Mouse (Mus musculus) G1E (cell line): Measurements from ENCODE around the gene Rassf1. TPM values are rescaled to one million over a fixed set of nuclear protein-coding genes. Genes with fewer than 3 reads are reported as not detected.

Experiments
- ATAC-seq: 2 replicates; pipeline ENCODE4 v1.8.0; 2016; ENCODE audit warnings: mild to moderate bottlenecking; ENCODE audit not compliant: insufficient number of reproducible peaks, poor library complexity, low FRiP score, severe bottlenecking; ENCODE audit errors: extremely low read depth
- DNase-seq: peaks from one replicate; pipeline ENCODE4 v3.0.0; 2012; ENCODE audit warnings: low spot score
- H3K27me3 ChIP-seq: 2 replicates; pipeline ENCODE4 v1.6.1; 2012; ENCODE audit warnings: mild to moderate bottlenecking, low read length, inconsistent platforms; ENCODE audit not compliant: insufficient read depth
- H3K36me3 ChIP-seq: replicated peaks from 2 replicates; pipeline ENCODE3; 2012; ENCODE audit warnings: mild to moderate bottlenecking, inconsistent platforms
- H3K4me1 ChIP-seq: 2 replicates; pipeline ENCODE4 v1.6.1; 2012; ENCODE audit warnings: low read depth, low read length, inconsistent platforms, mixed read lengths; ENCODE audit not compliant: insufficient read depth
- H3K4me3 ChIP-seq: 2 replicates; pipeline ENCODE4 v1.5.1; 2012; ENCODE audit warnings: low read depth, mild to moderate bottlenecking, inconsistent platforms, low read length, moderate library complexity, mixed read lengths
- H3K9me3 ChIP-seq: replicated peaks from 2 replicates; pipeline ENCODE4 v1.6.1; 2012; ENCODE audit warnings: inconsistent platforms
- CTCF ChIP-seq: IDR thresholded peaks from 2 replicates; pipeline ENCODE4 v1.5.1; 2012; ENCODE audit warnings: low read depth, low read length, inconsistent platforms, mixed read lengths
- GATA1 ChIP-seq: IDR thresholded peaks from 2 replicates; pipeline ENCODE4 v1.6.1; 2012; ENCODE audit warnings: borderline replicate concordance, low read length, inconsistent platforms, mixed read lengths
- GATA2 ChIP-seq: IDR thresholded peaks from 2 replicates; pipeline ENCODE4 v1.6.1; 2012; ENCODE audit warnings: low read depth, low read length, inconsistent platforms, borderline replicate concordance
- POLR2AphosphoS5 ChIP-seq: IDR thresholded peaks from 2 replicates; pipeline ENCODE4 v1.6.1; 2012; ENCODE audit warnings: low read depth, low read length, inconsistent platforms; ENCODE audit not compliant: insufficient replicate concordance
- TAL1 ChIP-seq: conservative IDR thresholded peaks from 2 replicates; pipeline ENCODE4 v1.6.1; 2012; ENCODE audit warnings: low read depth, low read length, inconsistent platforms, mixed read lengths
- polyA plus RNA-seq: library from polyadenylated mRNA; stranded (reverse); fragments of >175 nt; gene quantifications from 2 replicates; pipeline ENCODE4 v1.2.3, GENCODE M21; 2012
- total RNA-seq, 2 experiments: library from RNA; stranded (forward) in 1 of 2; stranded (reverse) in 1 of 2; fragments of 200-1000 nt in 1 of 2; fragments of >200 nt in 1 of 2; fragmentation: Nextera tagmentation in 1 of 2; gene quantifications; 2 replicates each; pipeline ENCODE4 v1.2.3; 2014 to 2017

Gene Rassf1
- total and polyA plus RNA-seq, 3 experiments = 12.1 to 29.5 (median 15.4) TPM

GRCm38 (mm10) chr9:107544729-107545128 lies 6.6 kb upstream of the Rassf1 start:
- DNase-seq (no peak), ATAC-seq (no peak)
- H3K36me3 ChIP-seq = peaks cover 50% of the 10 kb centered on the region
- H3K4me3 ChIP-seq = no peak overlapping the region
- no peak for TF ChIP-seq GATA2
- TF ChIP-seq POLR2AphosphoS5 = no peak
- TF ChIP-seq TAL1 = no peak
- TF ChIP-seq GATA1 = no peak
- no peak for TF ChIP-seq CTCF
- H3K27me3 ChIP-seq = no peaks in the 10 kb centered on the region
- no peaks in the 10 kb centered on the region for H3K9me3 ChIP-seq
- peaks cover 77% of the 10 kb centered on the region for H3K4me1 ChIP-seq

DNA sequence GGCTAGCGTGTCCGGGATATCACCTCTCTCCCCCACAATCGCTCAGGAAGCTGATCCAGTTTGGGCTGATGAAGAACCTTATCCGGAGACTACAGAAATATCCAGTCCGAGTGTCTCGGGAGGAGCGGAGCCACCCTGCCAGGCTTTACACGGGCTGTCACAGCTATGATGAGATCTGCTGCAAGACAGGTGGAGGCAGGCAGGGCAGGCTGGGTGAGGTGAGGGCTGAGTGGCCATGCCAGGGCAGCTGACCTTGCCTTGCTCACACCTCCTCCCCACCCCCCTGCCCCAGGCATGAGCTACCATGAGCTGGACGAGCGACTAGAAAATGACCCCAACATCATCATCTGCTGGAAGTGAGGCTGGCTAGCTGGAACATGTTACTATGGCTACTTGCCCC lies 6.2 kb upstream of the Rassf1 start:
- DNase-seq (no peak), ATAC-seq (no peak)
- Histone ChIP-seq H3K27me3 (no peaks in the 10 kb centered on the region), H3K4me3 (no peak overlapping the region), H3K4me1 (peaks cover 74% of the 10 kb centered on the region), H3K9me3 (no peaks in the 10 kb centered on the region), H3K36me3 (peaks cover 45% of the 10 kb centered on the region)
- TF ChIP-seq GATA2 = no peak
- no peak for TF ChIP-seq GATA1
- no peak for TF ChIP-seq CTCF
- no peak for TF ChIP-seq TAL1
- no peak for TF ChIP-seq POLR2AphosphoS5

DNA sequence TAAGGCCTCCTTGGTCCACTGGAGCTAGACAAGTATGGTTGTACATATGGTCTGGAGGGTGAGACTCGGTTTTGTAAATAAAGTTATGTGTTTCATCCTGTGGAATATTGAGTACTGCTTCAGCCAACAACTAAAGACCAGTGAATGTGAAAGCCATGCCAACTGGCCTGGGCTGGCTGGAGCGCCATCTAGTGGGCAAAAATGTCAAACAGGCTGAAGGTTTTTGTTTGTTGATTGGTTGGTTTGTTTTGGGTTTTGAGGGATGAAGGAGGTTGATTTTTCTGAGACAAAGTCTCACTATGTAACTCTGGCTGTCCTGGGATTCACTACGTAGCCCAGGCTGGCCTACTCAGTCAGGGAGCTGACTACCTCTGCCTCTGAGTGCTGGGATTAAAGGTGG lies 5.8 kb upstream of the Rassf1 start:
- ATAC-seq (no peak), DNase-seq (peak; percentile 68)
- peaks cover 43% of the 10 kb centered on the region for H3K36me3 ChIP-seq
- no peaks in the 10 kb centered on the region for H3K9me3 ChIP-seq
- peak; percentile 79 for TF ChIP-seq CTCF
- TF ChIP-seq GATA2 = no peak
- H3K4me3 ChIP-seq = no peak overlapping the region
- no peaks in the 10 kb centered on the region; the same call in 1 of the 2 replicates for H3K27me3 ChIP-seq
- H3K4me1 ChIP-seq = peaks cover 74% of the 10 kb centered on the region

DNA sequence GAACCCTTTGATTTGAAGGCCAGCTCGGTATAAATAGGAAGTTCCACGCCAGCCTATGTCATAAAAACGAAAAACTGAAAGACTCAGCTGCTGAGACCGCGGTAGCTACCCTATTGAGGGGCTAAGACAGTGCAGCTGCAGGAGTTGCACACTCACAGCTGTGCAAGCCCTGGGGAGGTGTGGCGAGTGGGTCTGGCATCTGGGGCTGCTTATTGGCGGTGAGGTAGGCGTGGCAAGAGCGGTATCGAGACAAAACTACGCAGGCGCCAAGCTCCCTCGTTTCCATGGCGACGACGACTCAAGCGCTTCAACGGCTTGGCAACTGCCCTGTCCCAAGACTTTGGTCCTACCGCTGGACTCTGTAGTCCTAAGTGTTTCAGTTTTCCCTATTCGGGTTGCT lies 4.3 kb upstream of the Rassf1 start, which contains the start of gene Zmynd10:
Zmynd10 (plus strand) TSS at position 273 of the 400 bp plus-strand sequence.
- Histone ChIP-seq H3K4me3 (peak within 1 kb of the TSS; percentile 65; the same call in 1 of the 2 replicates), H3K36me3 (peaks cover 42% of the 10 kb centered on the region), H3K4me1 (peaks cover 76% of the 10 kb centered on the region), H3K27me3 (peaks cover 5% of the 10 kb centered on the region; the same call in 1 of the 2 replicates), H3K9me3 (no peaks in the 10 kb centered on the region)
- TF ChIP-seq CTCF = no peak
- DNase-seq (peak; percentile 81), ATAC-seq (peak; percentile 81)

- peaks cover 77% of the 10 kb centered on the region for H3K4me1 ChIP-seq
- ATAC-seq = no peak
Measured at GRCm38 (mm10) chr9:107547957-107548356, 3.4 kb upstream of the Rassf1 start.

DNA sequence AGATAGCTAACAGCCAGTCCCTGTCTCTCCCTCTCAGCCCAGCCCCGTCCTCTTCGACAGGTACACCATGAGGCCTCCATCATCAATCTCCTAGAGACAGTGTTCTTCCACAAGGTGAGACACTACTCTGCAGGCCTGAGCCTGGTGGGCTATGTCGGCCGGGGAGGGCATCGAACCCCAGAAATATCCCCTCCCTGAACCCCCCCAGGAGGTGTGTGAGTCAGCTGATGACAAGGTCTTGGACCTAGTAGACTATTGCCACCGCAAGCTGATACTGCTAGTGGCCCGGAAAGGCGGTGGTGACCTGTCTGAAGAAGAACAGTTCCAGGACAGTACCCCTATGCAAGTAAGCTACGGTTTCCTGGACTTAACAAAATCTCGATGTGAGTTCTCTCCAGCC lies 2.5 kb upstream of the Rassf1 start:
- no peaks in the 10 kb centered on the region for H3K9me3 ChIP-seq
- H3K4me3 ChIP-seq = no peak overlapping the region
- H3K27me3 ChIP-seq = peaks cover 5% of the 10 kb centered on the region; the same call in 1 of the 2 replicates
- DNase-seq (no peak), ATAC-seq (no peak)
- no peak for TF ChIP-seq GATA1
- H3K4me1 ChIP-seq = peaks cover 79% of the 10 kb centered on the region
- H3K36me3 ChIP-seq = peaks cover 40% of the 10 kb centered on the region

More at GRCm38 (mm10) chr9:107547957-107548356, 3.4 kb upstream of the Rassf1 start:
- Histone ChIP-seq H3K4me3 (no peak overlapping the region; the same call in 1 of the 2 replicates), H3K9me3 (no peaks in the 10 kb centered on the region), H3K27me3 (peaks cover 5% of the 10 kb centered on the region; the same call in 1 of the 2 replicates), H3K36me3 (peaks cover 46% of the 10 kb centered on the region)
- DNase-seq = no peak
- TF ChIP-seq GATA2 (no peak), POLR2AphosphoS5 (no peak), GATA1 (no peak), CTCF (no peak), TAL1 (no peak)

DNA sequence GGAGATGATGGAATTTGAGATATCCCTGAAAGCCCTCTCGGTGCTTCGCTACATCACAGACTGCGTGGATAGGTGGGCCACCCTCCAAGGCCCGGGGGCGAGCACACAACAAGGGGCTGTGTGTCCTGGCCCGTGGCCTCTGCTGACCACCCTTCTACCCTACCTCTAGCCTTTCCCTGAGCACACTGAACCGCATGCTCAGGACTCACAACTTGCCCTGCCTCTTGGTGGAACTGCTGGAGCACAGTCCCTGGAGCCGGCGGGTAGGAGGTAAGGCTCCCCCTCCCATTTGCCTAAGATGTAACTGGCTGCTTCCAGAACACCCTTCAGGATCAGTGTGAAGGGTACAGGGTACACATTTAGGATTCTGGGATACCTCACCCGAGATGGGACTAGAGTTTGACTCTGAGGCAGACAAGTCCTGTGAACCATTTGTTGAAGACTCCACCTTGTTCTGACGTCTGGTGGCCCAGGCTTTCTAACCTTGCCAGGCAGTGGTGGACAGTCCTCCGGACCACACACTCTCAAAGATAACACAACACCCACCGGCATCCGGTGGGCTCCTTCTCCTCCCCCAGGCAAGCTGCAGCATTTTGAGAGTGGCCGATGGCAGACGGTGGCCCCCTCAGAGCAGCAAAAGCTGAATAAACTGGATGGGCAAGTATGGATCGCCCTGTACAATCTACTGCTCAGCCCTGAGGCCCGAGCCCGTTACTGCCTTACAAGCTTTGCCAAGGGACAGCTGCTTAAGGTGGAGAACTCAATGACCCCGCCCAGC lies 1.9 kb upstream of the Rassf1 start:
- H3K4me1 ChIP-seq = peaks cover 75% of the 10 kb centered on the region
- TF ChIP-seq GATA1 (no peak), TAL1 (no peak), CTCF (no peak), GATA2 (no peak), POLR2AphosphoS5 (no peak)
- H3K27me3 ChIP-seq = peaks cover 5% of the 10 kb centered on the region; the same call in 1 of the 2 replicates
- no peak overlapping the region for H3K4me3 ChIP-seq
- no peaks in the 10 kb centered on the region for H3K9me3 ChIP-seq
- H3K36me3 ChIP-seq = peaks cover 34% of the 10 kb centered on the region
- DNase-seq (no peak), ATAC-seq (no peak)
